ENCODE assay signal across 14 mouse cellular contexts in genomic region chr7:53018094-53018493, GRCm38 (mm10).
"Had no signal": no experiment of that assay in that cellular context is flagged by ENCODE, and none has a peak within 500 bp of the region (broad histone marks: within the 10 kb centered on the region; RNA-seq: fewer than 3 reads in every experiment).

No protein-coding gene starts in this region.

- H3K4me1 ChIP-seq: limb, embryonic 15.5 days; liver, embryonic 12.5 days; lung, embryonic 15.5 days; megakaryocyte, embryonic 14.5 days; midbrain, embryonic 12.5 days; neural tube, embryonic 15.5 days had no signal

- ATAC-seq: liver, embryonic 12.5 days had no signal

- H3K9me3 ChIP-seq: limb, embryonic 15.5 days; liver, embryonic 12.5 days; lung, embryonic 15.5 days; megakaryocyte, embryonic 14.5 days; midbrain, embryonic 12.5 days; neural tube, embryonic 15.5 days had no signal

- H3K4me3 ChIP-seq: limb, embryonic 15.5 days; liver, embryonic 12.5 days; lung, embryonic 15.5 days; megakaryocyte, embryonic 14.5 days; midbrain, embryonic 12.5 days; myocyte; neural tube, embryonic 15.5 days had no signal

- H3K4me2 ChIP-seq: limb, embryonic 15.5 days; liver, embryonic 12.5 days; lung, embryonic 15.5 days; midbrain, embryonic 12.5 days; neural tube, embryonic 15.5 days had no signal

- H3K27me3 ChIP-seq: limb, embryonic 15.5 days; liver, embryonic 12.5 days; lung, embryonic 15.5 days; megakaryocyte, embryonic 14.5 days; midbrain, embryonic 12.5 days; neural tube, embryonic 15.5 days had no signal

- H3K9ac ChIP-seq: limb, embryonic 15.5 days; liver, embryonic 12.5 days; lung, embryonic 15.5 days; midbrain, embryonic 12.5 days; neural tube, embryonic 15.5 days had no signal

- H3K27ac ChIP-seq: limb, embryonic 15.5 days; liver, embryonic 12.5 days; lung, embryonic 15.5 days; macrophage; midbrain, embryonic 12.5 days; neural tube, embryonic 15.5 days had no signal

- H3K36me3 ChIP-seq: limb, embryonic 15.5 days; liver, embryonic 12.5 days; lung, embryonic 15.5 days; midbrain, embryonic 12.5 days; neural tube, embryonic 15.5 days had no signal

- DNase-seq: kidney, postnatal 25 days; layer of hippocampus, postnatal 36 days; lung, postnatal 14 days; right cerebral cortex, adult 18-20 months; right cerebral cortex, postnatal 25 days; thymus, postnatal 36 days had no signal
